Mouse (Mus musculus): ENCODE measurements around the gene Wdr26. TPM values are rescaled to one million over a fixed set of nuclear protein-coding genes. Genes with fewer than 3 reads are reported as not detected.

Gene Wdr26
- total and polyA plus RNA-seq, 2 experiments, result 20.9 to 61.4 TPM

- TF ChIP-seq CTCF (IDR thresholded peaks at IDR 0.05; ENCODE audit: low read depth, low read length) (no peak), POLR2A (IDR thresholded peaks at IDR 0.05; ENCODE audit: extremely low read depth, insufficient read depth, low read length) (no peak)
- peaks cover 8% of the 10 kb centered on the region for H3K4me1 ChIP-seq (ENCODE audit: control insufficient read depth, insufficient read depth, low read length)
- H3K9ac ChIP-seq (ENCODE audit: low read depth, low read length), result no peak overlapping the region
- H3K27ac ChIP-seq (replicated peaks; ENCODE audit: insufficient read depth, low read depth, low read length), result no peak overlapping the region
- no peaks in the 10 kb centered on the region for H3K36me3 ChIP-seq (ENCODE audit: control insufficient read depth, insufficient read depth, low read length)
- no peak overlapping the region for H3K4me3 ChIP-seq (ENCODE audit: insufficient read depth, low read depth, low read length)
- no peaks in the 10 kb centered on the region for H3K27me3 ChIP-seq (ENCODE audit: control insufficient read depth, insufficient read depth, low read length)
- 72% methylated on average over 5 of the region's 5 CpGs for WGBS
- H3K79me2 ChIP-seq (ENCODE audit: control insufficient read depth, insufficient read depth, low read length), result no peaks in the 10 kb centered on the region
- no peak for DNase-seq (ENCODE audit: extremely low read depth, low read depth, low spot score)
Observed at GRCm38 (mm10) chr1:181251624-181252023, 39.8 kb upstream of the Wdr26 start.

- Histone ChIP-seq H3K4me1 (ENCODE audit: control insufficient read depth, insufficient read depth, low read length) (peaks cover 7% of the 10 kb centered on the region), H3K4me3 (ENCODE audit: insufficient read depth, low read depth, low read length) (no peak overlapping the region), H3K79me2 (ENCODE audit: control insufficient read depth, insufficient read depth, low read length) (no peaks in the 10 kb centered on the region), H3K9ac (ENCODE audit: low read depth, low read length) (no peak overlapping the region), H3K36me3 (ENCODE audit: control insufficient read depth, insufficient read depth, low read length) (no peaks in the 10 kb centered on the region), H3K27ac (replicated peaks; ENCODE audit: insufficient read depth, low read depth, low read length) (no peak overlapping the region), H3K27me3 (ENCODE audit: control insufficient read depth, insufficient read depth, low read length) (no peaks in the 10 kb centered on the region)
- TF ChIP-seq POLR2A (IDR thresholded peaks at IDR 0.05; ENCODE audit: extremely low read depth, insufficient read depth, low read length) (no peak), CTCF (IDR thresholded peaks at IDR 0.05; ENCODE audit: low read depth, low read length) (no peak)
- WGBS, result 95% methylated on average over 8 of the region's 8 CpGs
- DNase-seq (ENCODE audit: extremely low read depth, low read depth, low spot score), result no peak
Observed at GRCm38 (mm10) chr1:181250961-181251360, 39.2 kb upstream of the Wdr26 start.

- Histone ChIP-seq H3K79me2 (ENCODE audit: control insufficient read depth, insufficient read depth, low read length) (no peaks in the 10 kb centered on the region), H3K9ac (ENCODE audit: low read depth, low read length) (no peak overlapping the region), H3K27ac (replicated peaks; ENCODE audit: insufficient read depth, low read depth, low read length) (no peak overlapping the region), H3K4me1 (ENCODE audit: control insufficient read depth, insufficient read depth, low read length) (peaks cover 2% of the 10 kb centered on the region; the same call in 1 of the 2 replicates), H3K4me3 (ENCODE audit: insufficient read depth, low read depth, low read length) (no peak overlapping the region), H3K27me3 (ENCODE audit: control insufficient read depth, insufficient read depth, low read length) (no peaks in the 10 kb centered on the region), H3K36me3 (ENCODE audit: control insufficient read depth, insufficient read depth, low read length) (no peaks in the 10 kb centered on the region)
- DNase-seq (ENCODE audit: extremely low read depth, low read depth, low spot score), result no peak
- 79% methylated on average over 6 of the region's 6 CpGs for WGBS
- TF ChIP-seq CTCF (IDR thresholded peaks at IDR 0.05; ENCODE audit: low read depth, low read length) (no peak), POLR2A (IDR thresholded peaks at IDR 0.05; ENCODE audit: extremely low read depth, insufficient read depth, low read length) (no peak)
Observed at GRCm38 (mm10) chr1:181249537-181249936, 37.7 kb upstream of the Wdr26 start.

GRCm38 (mm10) chr1:181247175-181247574, 35.4 kb upstream of the Wdr26 start:
- TF ChIP-seq CTCF (IDR thresholded peaks at IDR 0.05; ENCODE audit: low read depth, low read length) (no peak), POLR2A (IDR thresholded peaks at IDR 0.05; ENCODE audit: extremely low read depth, insufficient read depth, low read length) (no peak)
- H3K27ac ChIP-seq (replicated peaks; ENCODE audit: insufficient read depth, low read depth, low read length), result no peak overlapping the region
- DNase-seq (ENCODE audit: extremely low read depth, low read depth, low spot score), result peak; percentile 31
- no peak overlapping the region for H3K9ac ChIP-seq (ENCODE audit: low read depth, low read length)
- WGBS, result 61% methylated on average over 3 of the region's 3 CpGs
- H3K36me3 ChIP-seq (ENCODE audit: control insufficient read depth, insufficient read depth, low read length), result no peaks in the 10 kb centered on the region
- H3K27me3 ChIP-seq (ENCODE audit: control insufficient read depth, insufficient read depth, low read length), result no peaks in the 10 kb centered on the region
- H3K4me3 ChIP-seq (ENCODE audit: insufficient read depth, low read depth, low read length), result no peak overlapping the region
- H3K79me2 ChIP-seq (ENCODE audit: control insufficient read depth, insufficient read depth, low read length), result no peaks in the 10 kb centered on the region
- H3K4me1 ChIP-seq (ENCODE audit: control insufficient read depth, insufficient read depth, low read length), result peaks cover 2% of the 10 kb centered on the region; the same call in 1 of the 2 replicates

GRCm38 (mm10) chr1:181246487-181247138, 34.8 kb upstream of the Wdr26 start:
- Histone ChIP-seq H3K4me3 (ENCODE audit: insufficient read depth, low read depth, low read length) (no peak overlapping the region), H3K4me1 (ENCODE audit: control insufficient read depth, insufficient read depth, low read length) (peaks cover 2% of the 10 kb centered on the region; the same call in 1 of the 2 replicates), H3K27ac (replicated peaks; ENCODE audit: insufficient read depth, low read depth, low read length) (no peak overlapping the region), H3K27me3 (ENCODE audit: control insufficient read depth, insufficient read depth, low read length) (no peaks in the 10 kb centered on the region), H3K36me3 (ENCODE audit: control insufficient read depth, insufficient read depth, low read length) (no peaks in the 10 kb centered on the region), H3K79me2 (ENCODE audit: control insufficient read depth, insufficient read depth, low read length) (no peaks in the 10 kb centered on the region), H3K9ac (ENCODE audit: low read depth, low read length) (no peak overlapping the region)
- TF ChIP-seq CTCF (IDR thresholded peaks at IDR 0.05; ENCODE audit: low read depth, low read length) (no peak), POLR2A (IDR thresholded peaks at IDR 0.05; ENCODE audit: extremely low read depth, insufficient read depth, low read length) (no peak)
- peak; percentile 29 for DNase-seq (ENCODE audit: extremely low read depth, low read depth, low spot score)
- 18% methylated on average over 6 of the region's 7 CpGs for WGBS

Data from liver, adult 2 months (tissue).